Mouse (Mus musculus) layer of hippocampus, adult 11-12 months (tissue): Measurements from ENCODE around the gene Mrtfb.

Source experiments
- DNase-seq: peaks from one replicate; pipeline ENCODE4 v3.0.0; 2022; ENCODE audit warnings: low spot score

Gene Mrtfb

DNA sequence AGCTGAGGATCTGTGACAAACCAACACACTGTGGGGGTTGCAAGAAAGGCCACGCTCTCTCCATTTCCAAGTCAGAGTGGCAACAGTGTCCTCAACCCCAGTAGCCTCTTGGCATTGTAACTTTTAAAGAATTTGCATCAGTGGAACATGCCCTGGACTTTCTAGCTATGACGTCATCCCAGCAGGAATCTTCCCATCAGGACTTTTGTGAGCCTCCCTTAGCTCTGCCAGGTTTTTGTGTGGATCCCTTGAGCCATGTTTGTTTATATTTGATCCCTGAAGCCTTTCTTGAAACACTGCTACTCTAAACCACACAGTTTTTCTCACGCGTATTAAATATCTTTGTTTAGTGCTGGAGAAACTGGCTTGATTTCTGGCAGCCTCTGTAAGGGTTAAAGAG, 97.6 kb downstream of the Mrtfb start:
- no peak for DNase-seq

GRCm38 (mm10) chr16:13354431-13354830, 98.2 kb downstream of the Mrtfb start:
- no peak for DNase-seq

DNA sequence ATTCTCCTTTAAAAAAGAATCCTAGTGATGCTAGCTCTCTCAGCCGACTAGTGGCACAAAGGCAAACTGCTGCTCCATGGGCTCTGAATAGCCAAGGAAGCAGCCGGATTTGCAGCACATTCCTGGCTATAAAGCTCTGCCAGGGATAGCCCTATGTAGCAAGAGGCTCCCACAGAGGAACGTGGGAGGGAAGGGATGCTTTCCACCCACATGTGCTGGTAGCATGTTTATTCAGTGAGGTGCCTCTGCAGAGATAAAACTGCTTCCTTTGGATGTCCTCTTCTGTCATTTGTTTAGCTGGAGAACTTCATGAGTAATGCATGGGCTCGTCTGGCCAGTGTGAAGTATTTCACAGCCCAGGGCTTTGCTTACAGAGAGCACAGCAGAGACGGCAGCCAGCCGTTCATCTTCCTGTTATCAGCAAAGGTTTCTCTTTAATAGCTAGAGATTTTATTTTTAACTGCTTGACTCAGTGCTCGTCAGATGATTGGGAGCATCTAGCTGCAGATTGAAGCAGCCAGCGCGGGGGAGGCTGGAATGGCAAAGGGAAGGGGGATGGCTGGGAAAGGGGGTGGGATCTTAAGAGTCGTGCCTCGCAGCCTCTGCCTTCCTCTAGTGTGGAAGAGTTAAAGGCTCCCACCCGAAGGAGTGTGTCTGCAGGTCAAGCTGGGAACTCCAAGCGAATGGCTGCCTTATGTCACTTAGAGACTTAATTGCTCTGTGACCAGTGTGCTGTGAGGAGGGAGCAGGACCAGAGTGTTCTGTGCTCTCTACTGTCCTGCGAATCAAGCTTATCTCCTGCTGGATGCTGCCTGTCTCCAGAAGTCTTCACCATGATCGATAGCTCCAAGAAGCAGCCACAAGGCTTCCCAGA, 101.8 kb downstream of the Mrtfb start:
- peak; percentile 86 for DNase-seq

DNA sequence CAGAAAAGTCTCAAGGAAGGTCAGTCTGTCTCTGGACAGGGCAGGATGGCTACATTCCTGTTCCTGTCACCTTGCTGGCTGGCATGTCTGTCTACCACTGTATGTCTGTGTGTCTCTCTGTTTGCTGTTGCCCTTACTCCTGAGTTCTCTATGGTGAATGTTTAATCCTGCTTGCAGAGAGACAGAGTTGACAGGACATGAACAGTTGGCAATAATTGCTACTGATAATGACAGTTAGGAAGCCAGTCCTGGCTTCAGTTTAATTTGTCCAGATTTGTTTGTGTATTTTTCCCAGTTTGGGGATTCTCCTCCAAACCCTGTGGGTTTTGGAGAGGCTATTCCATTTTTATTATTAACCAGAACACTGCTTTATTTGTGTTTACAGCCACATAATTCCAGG, 102.5 kb downstream of the Mrtfb start:
- no peak for DNase-seq

- no peak for DNase-seq
These were observed 103.2 kb downstream of the Mrtfb start for GRCm38 (mm10) chr16:13359405-13359858.

GRCm38 (mm10) chr16:13360208-13360607, 103.9 kb downstream of the Mrtfb start:
- DNase-seq, result no peak

- no peak for DNase-seq
These were observed 104.6 kb downstream of the Mrtfb start for GRCm38 (mm10) chr16:13360835-13361234.

GRCm38 (mm10) chr16:13363141-13363540, 106.9 kb downstream of the Mrtfb start:
- DNase-seq, result no peak

DNA sequence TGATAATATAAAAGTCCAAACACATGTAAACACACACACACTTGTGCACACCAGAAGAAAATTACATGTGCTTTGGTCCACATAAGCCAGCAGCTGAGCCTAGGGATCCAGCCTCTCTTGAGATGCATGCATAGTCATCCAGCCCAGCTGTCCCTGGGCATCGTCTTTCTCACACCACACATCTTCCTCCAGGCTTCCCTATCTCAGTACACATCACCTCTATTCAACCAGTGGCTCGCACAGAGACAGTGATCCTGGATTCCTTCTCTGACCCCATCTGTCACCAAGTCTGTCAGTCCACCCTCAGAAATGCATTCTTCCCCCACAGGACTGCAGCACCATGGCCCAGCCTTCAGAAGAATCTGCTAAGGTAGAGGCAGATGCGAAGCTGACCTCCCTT, 107.9 kb downstream of the Mrtfb start:
- no peak for DNase-seq

DNA sequence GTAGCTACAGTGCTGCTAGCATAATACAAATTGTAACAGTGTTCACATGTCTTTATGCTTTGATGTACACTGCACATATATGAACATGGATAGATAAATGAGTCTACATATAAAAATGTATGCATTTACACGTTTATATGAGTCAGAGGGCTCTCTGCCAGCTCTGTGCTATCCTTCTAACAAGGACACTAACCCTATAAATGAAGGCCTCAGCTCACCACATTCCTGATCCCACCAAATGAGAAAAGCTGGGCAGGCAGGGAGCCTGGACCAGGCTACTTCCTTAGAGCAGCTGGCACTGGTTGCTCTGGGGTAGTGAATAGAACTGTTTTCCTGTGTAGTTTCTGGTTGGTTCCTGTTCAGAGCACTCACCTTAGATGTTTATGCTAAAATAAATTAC, 110.0 kb downstream of the Mrtfb start:
- DNase-seq, result no peak

DNA sequence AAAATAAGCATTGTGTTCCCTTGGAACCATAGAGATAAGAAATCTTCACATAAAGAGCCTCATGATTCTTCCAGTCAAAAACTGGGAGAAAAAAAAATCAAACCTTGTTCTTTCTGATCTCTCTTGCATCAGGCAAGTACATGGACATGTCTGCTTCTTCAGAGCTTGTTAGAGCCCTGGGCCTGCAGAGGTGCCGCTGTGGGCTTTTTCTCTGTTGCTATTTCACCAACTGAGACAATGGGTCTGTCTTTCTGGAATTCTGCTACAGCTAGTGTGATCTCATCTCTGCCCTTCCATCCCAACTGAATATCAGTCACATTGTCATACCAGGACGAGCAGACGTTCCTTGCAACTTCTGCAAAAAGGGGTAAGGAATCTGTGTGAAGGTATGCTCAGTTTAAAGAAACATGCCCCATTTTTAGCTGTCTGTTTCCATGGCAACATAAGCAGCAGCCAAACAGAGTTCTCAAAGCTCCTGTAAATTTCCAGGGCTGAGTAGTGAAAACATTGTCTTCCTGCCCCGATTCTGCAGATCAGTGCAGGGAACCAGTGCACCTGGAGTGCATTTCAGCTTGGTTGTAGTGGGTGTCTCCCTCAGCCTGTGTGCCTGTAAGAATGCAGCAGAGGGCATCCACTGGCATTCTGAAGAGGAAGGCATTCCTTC, 110.7 kb downstream of the Mrtfb start:
- DNase-seq, result peak; percentile 45

DNA sequence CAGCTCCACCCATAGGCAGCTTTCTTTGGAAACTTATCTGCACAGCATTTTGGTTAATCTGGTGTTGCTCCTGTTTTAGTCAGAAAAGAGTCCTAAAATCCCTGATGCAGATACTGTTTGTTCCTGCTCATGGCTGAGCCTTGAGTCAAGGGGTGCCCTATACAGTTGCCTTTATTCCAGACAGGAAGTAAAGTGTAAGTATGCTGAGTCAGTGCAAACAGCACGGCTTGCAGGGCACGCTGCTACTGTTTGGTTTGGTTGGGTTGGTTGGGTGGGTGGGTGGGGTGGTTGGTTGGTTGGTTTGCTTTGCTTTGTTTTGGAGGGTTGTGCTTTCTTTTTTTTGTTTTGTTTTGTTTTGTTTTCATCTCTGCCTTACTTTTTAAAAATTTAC, 111.2 kb downstream of the Mrtfb start:
- no peak for DNase-seq

DNA sequence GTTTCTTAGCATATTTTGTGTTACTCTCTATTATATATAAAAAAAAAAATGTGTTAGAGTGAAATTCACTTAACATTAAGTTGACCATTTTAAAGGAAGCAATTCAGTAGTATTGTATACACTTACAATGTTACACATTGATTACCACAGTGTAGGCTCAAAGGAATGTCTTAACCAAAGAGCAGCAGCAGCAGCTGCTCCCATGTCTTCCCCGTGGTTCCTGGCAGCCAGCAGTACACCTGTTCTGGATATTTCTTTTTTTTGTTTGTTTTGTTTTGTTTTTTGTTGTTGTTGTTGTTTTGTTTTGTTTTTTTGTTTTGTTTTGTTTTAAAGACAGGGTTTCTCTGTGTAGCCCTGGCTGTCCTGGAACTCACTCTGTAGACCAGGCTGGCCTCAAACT, 112.4 kb downstream of the Mrtfb start:
- no peak for DNase-seq

- peak; percentile 87 for DNase-seq
These were observed 115.5 kb downstream of the Mrtfb start for GRCm38 (mm10) chr16:13371740-13372287.

DNA sequence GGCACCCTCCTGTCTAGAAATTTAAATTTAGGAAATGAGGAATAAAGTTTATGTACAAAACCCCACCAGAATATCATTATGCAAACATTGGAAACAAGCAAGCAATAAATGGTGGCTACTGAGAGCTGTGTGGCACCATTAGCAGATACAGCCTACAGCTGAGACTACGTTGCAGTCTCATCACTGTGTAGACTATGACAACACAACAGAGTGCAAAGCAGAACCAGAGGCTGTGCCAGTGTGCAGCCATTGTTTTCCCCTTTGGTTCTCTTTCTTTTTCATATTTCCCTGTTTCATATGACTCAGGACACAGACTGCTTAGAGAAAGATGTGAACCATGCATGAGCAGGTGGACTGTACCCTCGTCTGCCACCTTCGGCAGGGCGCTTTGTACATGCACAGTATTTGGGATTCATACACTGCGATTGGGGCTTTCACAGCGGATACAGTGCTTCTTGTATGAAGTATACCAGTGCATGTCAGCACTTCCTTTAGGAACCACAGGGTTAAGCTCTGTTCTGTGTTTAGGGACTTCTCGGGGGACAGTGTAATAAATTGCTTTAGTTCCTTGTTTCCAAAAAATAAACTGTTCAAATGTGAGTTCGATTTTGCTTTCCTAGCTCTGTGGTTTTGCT, 116.7 kb downstream of the Mrtfb start:
- DNase-seq, result no peak

DNA sequence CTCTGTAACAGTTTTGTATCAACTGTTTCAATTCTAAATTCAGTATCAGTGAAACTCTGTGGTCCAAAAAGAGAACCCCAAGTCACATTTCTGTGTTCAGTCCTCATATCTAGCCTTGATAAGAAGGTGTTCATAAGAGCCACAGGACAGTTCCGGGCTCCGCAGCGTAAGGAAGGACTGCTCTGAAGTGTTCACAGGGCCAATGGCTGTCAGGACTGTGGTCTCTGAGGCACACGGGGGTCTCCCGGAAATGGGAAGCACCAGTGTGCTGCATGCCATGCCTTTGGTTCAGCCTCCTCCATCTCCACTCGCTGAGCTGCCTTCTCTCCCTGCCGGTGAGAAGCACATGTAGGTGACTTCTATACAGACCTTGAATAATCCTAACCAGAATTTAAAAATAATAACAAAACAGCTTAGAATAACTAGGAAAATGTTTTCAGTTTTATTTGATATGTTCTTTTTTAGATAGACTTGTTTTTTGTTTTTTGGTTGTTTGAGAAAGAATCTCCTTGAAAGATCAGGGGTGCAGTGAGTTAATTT, 120.7 kb downstream of the Mrtfb start:
- no peak for DNase-seq

DNA sequence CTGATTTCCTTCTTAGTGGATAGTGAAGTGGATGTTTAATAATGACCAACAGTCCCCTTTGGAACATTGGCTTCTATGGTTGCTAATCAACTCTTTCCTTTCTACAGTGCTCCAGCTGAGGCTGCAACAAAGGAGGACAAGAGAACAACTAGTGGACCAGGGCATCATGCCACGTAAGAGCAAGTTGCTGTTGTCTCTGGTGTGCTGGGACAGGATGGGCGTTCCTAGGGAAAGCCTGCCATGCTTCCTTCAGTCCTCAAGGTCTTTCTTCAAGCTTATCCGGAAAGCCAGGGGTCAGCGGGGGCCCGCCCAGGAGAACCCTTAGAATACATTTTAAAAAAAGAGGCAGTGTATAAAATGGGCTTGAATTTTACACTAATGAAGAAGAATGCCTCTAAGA, 121.9 kb downstream of the Mrtfb start:
- no peak for DNase-seq

DNA sequence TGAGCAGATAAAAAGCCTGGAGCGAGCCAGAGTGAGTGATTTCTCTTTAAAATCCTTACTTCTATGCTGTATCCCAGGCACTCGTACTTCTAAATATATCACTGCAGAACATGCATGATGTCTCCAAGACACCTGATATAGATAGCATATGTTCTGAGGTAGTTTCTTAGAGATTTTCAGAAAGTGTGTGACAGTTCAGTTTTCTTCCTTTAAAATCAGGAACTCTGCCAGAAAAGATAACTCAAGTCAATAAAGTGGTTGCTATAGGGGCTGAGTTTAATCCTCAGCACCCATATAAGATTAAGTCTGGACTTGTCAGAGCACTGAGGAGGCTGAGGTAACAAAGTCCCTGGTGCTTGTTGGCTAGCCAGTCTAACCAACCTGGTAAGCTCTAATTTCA, 123.6 kb downstream of the Mrtfb start:
- no peak for DNase-seq

DNA sequence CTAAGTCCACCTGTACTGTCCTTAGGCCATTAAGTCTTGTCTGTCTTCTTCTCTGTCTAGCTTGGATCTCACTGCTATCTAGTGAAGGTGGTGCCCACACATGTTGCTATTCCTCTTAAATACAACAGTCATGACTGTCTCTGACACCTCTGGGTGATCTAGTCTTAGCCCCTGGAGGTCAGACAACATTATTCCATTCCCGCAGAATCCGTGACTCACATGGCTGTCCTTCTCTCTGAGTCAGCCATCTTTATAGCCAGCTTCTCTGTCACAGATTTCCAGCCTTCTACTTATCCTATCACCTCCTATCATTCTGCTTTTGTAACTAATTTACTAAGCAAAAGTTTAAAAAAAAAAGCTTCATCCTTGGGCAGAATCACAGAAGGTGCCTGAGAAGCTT, 125.5 kb downstream of the Mrtfb start:
- DNase-seq, result no peak

- no peak for DNase-seq
These were observed 131.0 kb downstream of the Mrtfb start for GRCm38 (mm10) chr16:13387306-13387705.

DNA sequence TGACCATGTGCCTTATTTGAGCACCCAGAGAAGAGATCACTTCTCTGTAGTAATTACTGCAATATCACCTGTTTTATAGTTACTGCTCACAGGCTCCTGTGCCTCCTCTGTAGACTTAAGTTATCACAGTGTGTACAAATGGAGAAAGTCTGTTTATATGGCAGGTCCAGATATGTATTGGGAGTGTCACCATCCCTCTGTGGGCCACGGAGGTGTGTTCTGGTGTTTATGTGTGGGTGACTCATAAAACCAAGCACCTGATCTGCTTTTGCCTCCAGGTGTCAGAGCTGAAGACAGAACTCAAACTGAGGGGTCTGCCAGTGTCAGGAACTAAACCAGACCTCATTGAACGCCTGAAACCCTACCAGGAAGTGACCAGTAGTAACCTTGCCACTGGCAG, 144.1 kb downstream of the Mrtfb start:
- DNase-seq, result no peak

GRCm38 (mm10) chr16:13401591-13401990, 145.3 kb downstream of the Mrtfb start:
- no peak for DNase-seq
